1 mouse cellular context compared by ENCODE assay signal in genomic region chr7:46696754-46697153, GRCm38 (mm10).
TF ChIP-seq lines count a peak whose summit lies in the region.

No protein-coding gene starts in this region.

TF ChIP-seq in MEL, 35 proteins besides CTCF, POLR2A, EP300 and RAD21:
- TF ChIP-seq RCOR1 (IDR thresholded peaks at IDR 0.05; ENCODE audit: low read depth, low read length) (peak; percentile 97), TAL1 (IDR thresholded peaks at IDR 0.05; ENCODE audit: low read length) (peak; percentile 79), SIN3A (IDR thresholded peaks at IDR 0.05; ENCODE audit: low read length) (peak; percentile 81), TCF12 (IDR thresholded peaks at IDR 0.05; ENCODE audit: low read depth, low read length) (peak; percentile 97), MXI1 (IDR thresholded peaks at IDR 0.05; ENCODE audit: low read depth, low read length) (peak; percentile 62), ZKSCAN1 (IDR thresholded peaks at IDR 0.05; ENCODE audit: low read depth, low read length) (no peak), GATA1 (IDR thresholded peaks at IDR 0.05; ENCODE audit: low read depth, low read length) (peak; percentile 94), MAZ (IDR thresholded peaks at IDR 0.05; ENCODE audit: low read depth, low read length) (0 out of 2 replicates have a peak, but pooled peaks have one; percentile 24), MAFK (IDR thresholded peaks at IDR 0.05; ENCODE audit: borderline replicate concordance, low read depth, low read length) (peak; percentile 37; the same call in 1 of the 2 replicates), POLR2AphosphoS2 (IDR thresholded peaks at IDR 0.05; ENCODE audit: low read length) (no peak), CHD1 (IDR thresholded peaks at IDR 0.05; ENCODE audit: low read depth, low read length) (no peak), ETS1 (IDR thresholded peaks at IDR 0.05; ENCODE audit: low read depth, low read length) (peak; percentile 87)
